Mouse (Mus musculus): ENCODE results near the gene Srpx2. TPM values are rescaled to one million over a fixed set of nuclear protein-coding genes. Genes with fewer than 3 reads are reported as not detected.

Srpx2 gene
- total RNA-seq (2021) = 1 to 10 TPM; 2.8 to 3.1 TPM
- long read RNA-seq, experiment 1, partial matches to known transcripts = 0 of 3 reads
- long read RNA-seq, experiment 1, other reads (novel, unspliced or antisense) = 0 of 3 reads
- long read RNA-seq, experiment 2 = 0 reads

GRCm38 (mm10) chrX:133908261-133908660, at the start of gene Srpx2:
Srpx2 (plus strand) TSS chrX:133908426.
- DNase-seq = no peak

DNA sequence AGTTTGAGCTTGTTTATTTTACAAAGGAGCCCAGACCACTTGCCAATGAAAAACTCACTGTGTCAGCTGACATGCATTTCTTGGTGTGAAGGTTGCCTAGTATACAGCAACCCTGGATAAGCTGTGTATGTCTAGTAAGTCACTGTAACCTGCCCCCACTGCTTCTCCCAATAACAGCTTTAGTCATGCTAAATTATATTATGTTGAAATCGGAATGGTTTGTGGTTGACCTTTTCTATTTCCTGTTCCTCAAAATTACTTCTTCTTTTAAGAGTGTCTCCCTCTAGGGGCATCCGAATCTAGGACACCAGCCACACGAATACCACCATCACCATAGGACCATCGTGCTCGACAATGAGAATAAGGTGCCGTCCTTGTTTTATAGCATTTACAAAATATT, 38.5 kb upstream of the Srpx2 start:
- no peak for DNase-seq

- no peak for DNase-seq
These were observed 20.9 kb upstream of the Srpx2 start for GRCm38 (mm10) chrX:133887308-133887707.

- no peak for DNase-seq
These were observed 20.1 kb upstream of the Srpx2 start for GRCm38 (mm10) chrX:133888111-133888510.

DNA sequence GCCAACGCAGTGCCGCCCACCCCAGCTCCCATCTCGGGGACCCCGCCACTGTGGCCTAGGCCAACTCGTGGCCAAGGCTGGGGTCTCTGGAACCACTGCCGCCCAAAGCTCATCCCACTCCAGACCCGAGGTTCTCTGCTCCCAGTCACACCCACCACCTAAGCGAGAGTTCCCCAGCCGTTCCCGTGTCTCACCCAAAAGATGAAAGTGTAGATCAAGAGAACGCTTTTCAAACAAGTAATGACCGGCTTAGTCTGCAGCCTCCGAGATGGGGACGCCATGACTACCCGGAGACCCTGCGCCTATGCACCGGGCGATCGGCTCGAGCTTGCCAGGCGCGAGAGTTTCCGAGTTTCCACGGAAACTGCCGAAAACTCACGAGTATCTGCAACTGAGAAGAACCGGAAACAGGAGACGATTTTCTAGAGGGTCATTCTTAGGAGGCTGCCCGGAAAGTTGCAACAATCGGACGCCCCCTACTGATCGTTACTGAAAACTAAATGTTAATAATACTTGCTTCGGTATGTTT, 10.1 kb upstream of the Srpx2 start, which contains the start of gene Tspan6:
Gene Tspan6, minus strand, starts transcription at position 416 of the 529 bp plus-strand sequence.
- peak; percentile 80 to 84 for DNase-seq

- DNase-seq = peak in 1 of 2 experiments; percentile 12
These were observed 3.3 kb downstream of the Srpx2 start for GRCm38 (mm10) chrX:133911397-133912103.

DNA sequence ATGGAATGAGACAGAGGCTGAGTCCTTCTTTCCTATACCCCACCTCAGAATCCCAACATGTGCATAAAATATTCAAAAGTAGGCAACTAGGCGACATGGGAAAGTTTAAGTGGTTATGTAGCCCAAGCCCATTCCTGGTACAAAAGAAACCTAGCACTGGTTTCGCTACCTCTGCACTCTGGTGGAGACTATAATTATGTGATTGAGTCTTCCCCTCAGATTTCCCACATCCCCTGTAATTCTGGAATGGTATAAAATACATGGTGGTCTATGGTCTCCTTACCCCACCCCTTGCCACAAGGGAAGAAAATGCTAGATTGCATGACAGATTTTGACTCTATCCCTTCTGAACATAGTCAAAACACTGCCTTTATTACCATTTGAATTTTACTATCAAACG, 4.8 kb downstream of the Srpx2 start:
- no peak for DNase-seq

GRCm38 (mm10) chrX:133914219-133914618, 6.0 kb downstream of the Srpx2 start:
- DNase-seq = no peak

- DNase-seq = no peak
These were observed 13.0 kb downstream of the Srpx2 start for GRCm38 (mm10) chrX:133921187-133921586.

- no peak for DNase-seq
These were observed 18.5 kb downstream of the Srpx2 start for GRCm38 (mm10) chrX:133926760-133927159.

- peak in 1 of 2 experiments; percentile 27 for DNase-seq
These were observed 23.2 kb downstream of the Srpx2 start for GRCm38 (mm10) chrX:133931302-133932013.

DNA sequence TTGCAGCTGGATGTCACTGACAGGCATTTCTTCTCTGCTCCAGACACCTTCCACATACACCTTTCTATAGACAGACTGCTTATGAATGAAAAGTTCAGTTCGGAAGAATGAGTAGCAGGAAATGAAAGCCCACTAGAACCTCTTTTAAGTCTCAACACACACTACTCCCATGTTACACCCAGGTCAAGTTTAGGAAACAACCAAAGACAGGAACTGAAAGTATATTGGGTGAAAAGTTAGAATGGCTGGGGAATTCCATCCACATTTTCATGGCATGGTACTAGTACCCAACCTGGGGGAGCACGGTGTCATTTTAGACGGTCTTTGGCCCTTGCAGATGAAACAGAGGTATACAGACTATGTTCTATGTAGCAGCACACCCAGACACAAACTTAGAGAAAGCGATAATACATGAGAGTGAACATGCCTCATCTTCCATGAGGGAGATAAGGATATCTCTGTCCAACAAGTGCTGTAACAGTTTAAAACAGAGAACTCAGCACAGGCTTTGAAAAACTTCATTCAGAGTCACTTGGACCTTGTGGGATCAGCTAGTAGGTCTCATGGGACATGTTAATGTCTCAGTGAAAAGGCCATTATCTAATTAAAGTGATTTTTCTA, 28.5 kb downstream of the Srpx2 start:
- no peak for DNase-seq

DNA sequence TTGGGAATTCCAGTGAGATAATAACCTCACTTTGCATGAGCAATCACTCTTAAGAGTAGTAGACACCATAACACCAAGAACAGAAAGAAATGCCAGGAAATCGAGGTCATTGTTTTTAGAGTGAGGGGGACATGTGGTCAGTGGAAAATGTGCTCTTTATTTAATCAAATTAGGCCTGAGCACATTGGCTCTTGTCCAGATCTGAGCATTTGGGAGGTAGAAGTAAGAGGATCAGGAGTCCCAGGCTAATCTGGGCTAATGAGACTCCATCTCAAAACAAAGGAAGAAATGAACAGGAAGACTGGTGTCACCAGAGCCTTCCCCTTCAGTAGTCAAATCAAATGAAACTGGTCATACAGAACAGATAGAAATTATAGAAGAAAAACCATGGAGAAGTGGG, 31.3 kb downstream of the Srpx2 start:
- no peak for DNase-seq

- peak; percentile 19 to 51 for DNase-seq
These were observed 39.2 kb downstream of the Srpx2 start for GRCm38 (mm10) chrX:133947427-133947826.

DNA sequence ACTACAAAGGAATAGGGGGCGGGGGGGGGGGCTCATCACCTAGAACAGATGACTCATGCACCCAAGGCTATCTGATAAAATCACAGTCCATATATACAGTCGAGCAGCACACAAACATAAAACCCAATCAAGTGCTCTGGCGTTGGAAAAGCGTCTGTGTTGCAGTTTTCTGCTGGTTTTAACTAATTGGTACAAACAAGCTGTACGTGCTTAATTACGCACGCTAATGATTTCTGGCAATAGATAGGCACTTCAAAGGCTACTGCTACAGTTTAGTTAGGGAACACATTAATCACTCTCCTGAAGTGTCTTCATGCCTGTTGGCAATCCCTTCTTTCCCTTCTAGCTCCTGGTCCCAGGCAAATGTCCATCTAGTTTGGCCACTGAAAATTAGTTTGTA, 46.4 kb downstream of the Srpx2 start:
- no peak for DNase-seq

DNA sequence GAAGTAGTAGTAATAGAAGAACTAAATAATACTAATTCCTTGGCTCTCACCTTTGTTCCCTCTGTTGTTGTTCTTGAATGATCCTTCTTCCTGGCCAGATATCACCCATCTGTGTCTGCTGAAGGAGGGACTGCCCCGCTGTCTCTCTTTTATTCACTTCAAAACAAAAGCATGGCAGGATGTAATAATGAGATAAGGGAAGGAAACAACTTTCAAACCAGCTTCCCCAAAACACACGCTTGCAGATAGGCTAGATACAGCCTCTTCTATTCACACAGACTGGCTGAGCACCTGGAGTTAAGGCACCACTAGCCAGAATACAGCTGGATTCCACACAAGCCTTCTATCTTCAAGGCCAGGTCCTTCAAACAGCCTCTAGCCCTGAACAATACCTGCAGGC, 52.4 kb downstream of the Srpx2 start:
- no peak for DNase-seq

- DNase-seq = no peak
These were observed 56.4 kb downstream of the Srpx2 start for GRCm38 (mm10) chrX:133964615-133965014.

DNA sequence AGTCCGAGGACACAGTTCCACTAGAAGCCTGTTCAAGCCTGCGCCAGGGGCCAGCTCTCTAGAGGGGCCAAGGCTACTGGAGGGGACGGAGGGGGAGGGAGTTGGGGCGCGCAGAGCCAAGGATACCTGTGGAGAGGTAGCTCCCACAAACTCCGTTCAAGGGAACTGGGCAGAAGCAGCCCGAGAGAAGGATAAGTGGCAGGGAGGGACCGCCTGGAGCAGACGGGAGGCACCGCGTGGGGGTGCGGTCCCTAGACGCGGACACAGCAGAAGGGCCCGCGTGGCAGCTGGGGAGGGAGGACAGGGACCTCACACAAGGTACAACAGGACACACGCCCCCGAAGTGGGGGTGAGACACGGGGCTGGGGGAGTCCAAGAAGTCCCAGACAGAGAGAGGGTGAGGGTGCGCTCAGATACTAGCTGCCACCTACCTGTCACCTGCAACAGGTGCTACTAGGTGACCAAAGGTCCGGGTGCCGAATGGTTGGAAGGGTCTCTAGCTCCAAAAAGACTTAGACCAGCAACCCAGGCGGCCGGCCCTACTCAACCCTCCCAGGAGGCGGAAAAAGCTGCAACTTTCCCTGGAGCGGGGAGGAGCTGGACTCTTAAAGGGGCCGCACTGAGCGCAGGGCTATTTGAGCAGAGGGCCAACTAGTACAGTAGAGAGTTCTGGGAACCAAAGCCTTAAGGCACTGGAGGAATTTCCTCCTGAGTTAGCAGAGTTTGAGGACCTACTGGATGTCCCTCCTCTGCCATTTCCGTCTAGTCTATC, 73.2 kb downstream of the Srpx2 start, which contains the start of gene Sytl4:
Gene Sytl4, minus strand, starts transcription at position 582 of the 772 bp plus-strand sequence.
- peak; percentile 66 to 69 for DNase-seq

Data from adrenal gland, postnatal 36 days (tissue).